Mouse (Mus musculus) hindbrain, embryonic 10.5 days (tissue): ENCODE data around the gene Ythdc1. TPM values are rescaled to one million over a fixed set of nuclear protein-coding genes. Genes with fewer than 3 reads are reported as not detected.
"Not testable (repeated sequence)": the region's sequence is repeated elsewhere in the genome, so short reads cannot be mapped to it uniquely, and the experiment has no call there.

Experiments used
- DNase-seq: peaks from one replicate; pipeline ENCODE4 v3.0.0-alpha.2; 2017; ENCODE audit warnings: low spot score
- H3K27ac ChIP-seq: fragments of 300-500 bp; sonication (generic); 2 replicates; pipeline ENCODE4 v1.5.1; 2016; ENCODE audit warnings: mild to moderate bottlenecking, moderate library complexity
- H3K27me3 ChIP-seq: fragments of 300-500 bp; sonication (generic); 2 replicates; pipeline ENCODE4 v1.6.1; 2016; ENCODE audit warnings: mild to moderate bottlenecking; ENCODE audit not compliant: poor library complexity, insufficient read depth, severe bottlenecking
- H3K36me3 ChIP-seq: fragments of 300-500 bp; sonication (generic); 2 replicates; pipeline ENCODE4 v1.6.1; 2016; ENCODE audit warnings: mild to moderate bottlenecking, moderate library complexity
- H3K4me1 ChIP-seq: fragments of 300-500 bp; sonication (generic); replicated peaks from 2 replicates; pipeline ENCODE4 v1.6.1; 2016; ENCODE audit warnings: mild to moderate bottlenecking
- H3K4me3 ChIP-seq: fragments of 300-500 bp; sonication (generic); 2 replicates; pipeline ENCODE4 v1.5.1; 2016; ENCODE audit warnings: mild to moderate bottlenecking, moderate library complexity
- H3K9me3 ChIP-seq: fragments of 300-500 bp; sonication (generic); 2 replicates; pipeline ENCODE4 v1.6.1; 2016; ENCODE audit warnings: mild to moderate bottlenecking, moderate library complexity
- WGBS: fragments of 180-500 bp; shearing (Covaris S2); methylation state at CpG from one replicate; pipeline ENCODE4 v1.1.7; 2016; 5-methylcytosine and 5-hydroxymethylcytosine counted together
- polyA plus RNA-seq: library from polyadenylated mRNA; unstranded; fragments of >200 nt; fragmentation: Nextera tagmentation; extraction: Ambion mirVana; gene quantifications from 2 replicates; pipeline ENCODE4 v1.2.1, GENCODE M21; 2016

Gene Ythdc1
- polyA plus RNA-seq, 1 experiment from 2014 or later = 26.8 TPM

GRCm38 (mm10) chr5:86838110-86838509, 34.1 kb downstream of the Ythdc1 start:
- no peak for DNase-seq
- Histone ChIP-seq H3K36me3 (peaks cover 50% of the 10 kb centered on the region), H3K9me3 (peaks cover 9% of the 10 kb centered on the region), H3K27me3 (no peaks in the 10 kb centered on the region), H3K4me3 (no peak overlapping the region), H3K27ac (no peak overlapping the region), H3K4me1 (no peaks in the 10 kb centered on the region)
- WGBS = 88% methylated on average over 1 of the region's 1 CpGs

GRCm38 (mm10) chr5:86839472-86839871, 35.5 kb downstream of the Ythdc1 start:
- Histone ChIP-seq H3K27ac (no peak overlapping the region), H3K9me3 (peaks cover 9% of the 10 kb centered on the region), H3K27me3 (no peaks in the 10 kb centered on the region), H3K4me1 (no peaks in the 10 kb centered on the region), H3K4me3 (no peak overlapping the region), H3K36me3 (peaks cover 37% of the 10 kb centered on the region)
- no peak for DNase-seq
- WGBS = 90% methylated on average over 1 of the region's 1 CpGs

GRCm38 (mm10) chr5:86840207-86840606, 36.2 kb downstream of the Ythdc1 start:
- no peaks in the 10 kb centered on the region for H3K27me3 ChIP-seq
- peaks cover 29% of the 10 kb centered on the region for H3K36me3 ChIP-seq
- DNase-seq = no peak
- WGBS = 93% methylated on average over 2 of the region's 2 CpGs
- H3K27ac ChIP-seq = no peak overlapping the region
- H3K9me3 ChIP-seq = peaks cover 9% of the 10 kb centered on the region
- H3K4me3 ChIP-seq = no peak overlapping the region
- H3K4me1 ChIP-seq = no peaks in the 10 kb centered on the region

- not testable (repeated sequence) for DNase-seq, H3K27ac ChIP-seq, H3K9me3 ChIP-seq, H3K4me3 ChIP-seq, H3K27me3 ChIP-seq, H3K4me1 ChIP-seq
- H3K36me3 ChIP-seq = peaks cover 19% of the 10 kb centered on the region
These were observed 37.2 kb downstream of the Ythdc1 start for GRCm38 (mm10) chr5:86841261-86841660.

- no peaks in the 10 kb centered on the region for H3K4me1 ChIP-seq
- no peak overlapping the region for H3K4me3 ChIP-seq
- H3K36me3 ChIP-seq = no peaks in the 10 kb centered on the region
- no peaks in the 10 kb centered on the region for H3K27me3 ChIP-seq
- no peak for DNase-seq
- H3K27ac ChIP-seq = no peak overlapping the region
- H3K9me3 ChIP-seq = no peaks in the 10 kb centered on the region
These were observed 46.1 kb downstream of the Ythdc1 start for GRCm38 (mm10) chr5:86850104-86850503.

GRCm38 (mm10) chr5:86851658-86852057, 47.6 kb downstream of the Ythdc1 start:
- 52% methylated on average over 5 of the region's 5 CpGs for WGBS
- Histone ChIP-seq H3K4me1 (no peaks in the 10 kb centered on the region), H3K36me3 (no peaks in the 10 kb centered on the region), H3K27ac (no peak overlapping the region), H3K9me3 (no peaks in the 10 kb centered on the region), H3K27me3 (no peaks in the 10 kb centered on the region), H3K4me3 (no peak overlapping the region)
- no peak for DNase-seq

GRCm38 (mm10) chr5:86856505-86856904, 52.5 kb downstream of the Ythdc1 start:
- H3K9me3 ChIP-seq, DNase-seq, H3K4me1 ChIP-seq, H3K36me3 ChIP-seq, H3K27ac ChIP-seq, H3K4me3 ChIP-seq, H3K27me3 ChIP-seq: not testable (repeated sequence)
- WGBS = 82% methylated on average over 13 of the region's 13 CpGs

- Histone ChIP-seq H3K27ac (no peak overlapping the region), H3K4me3 (no peak overlapping the region), H3K4me1 (no peaks in the 10 kb centered on the region), H3K9me3 (no peaks in the 10 kb centered on the region), H3K36me3 (no peaks in the 10 kb centered on the region), H3K27me3 (no peaks in the 10 kb centered on the region)
- DNase-seq = no peak
- WGBS = 7% methylated on average over 1 of the region's 1 CpGs
These were observed 53.7 kb downstream of the Ythdc1 start for GRCm38 (mm10) chr5:86857682-86858081.

GRCm38 (mm10) chr5:86858336-86858735, 54.3 kb downstream of the Ythdc1 start:
- Histone ChIP-seq H3K4me1 (no peaks in the 10 kb centered on the region), H3K27ac (no peak overlapping the region), H3K4me3 (no peak overlapping the region), H3K9me3 (no peaks in the 10 kb centered on the region), H3K36me3 (no peaks in the 10 kb centered on the region), H3K27me3 (no peaks in the 10 kb centered on the region)
- 47% methylated on average over 3 of the region's 3 CpGs for WGBS
- DNase-seq = no peak

- DNase-seq = no peak
- WGBS = 46% methylated on average over 1 of the region's 1 CpGs
- Histone ChIP-seq H3K4me1 (no peaks in the 10 kb centered on the region), H3K27me3 (no peaks in the 10 kb centered on the region), H3K36me3 (no peaks in the 10 kb centered on the region), H3K27ac (no peak overlapping the region), H3K9me3 (no peaks in the 10 kb centered on the region), H3K4me3 (no peak overlapping the region)
These were observed 67.9 kb downstream of the Ythdc1 start for GRCm38 (mm10) chr5:86871877-86872276.

Other genes with a start within 250 kb of the Ythdc1 start
- not detected in 2 replicates for gene Tmprss11f, start 171.8 kb upstream of the Ythdc1 start, polyA plus RNA-seq
- not detected in 2 replicates for gene Tmprss11b, start 127.9 kb upstream of the Ythdc1 start, polyA plus RNA-seq
- not detected in 2 replicates for gene Tmprss11e, start 58.4 kb upstream of the Ythdc1 start, polyA plus RNA-seq
- not detected in 2 replicates for gene Ugt2b34, start 102.7 kb downstream of the Ythdc1 start, polyA plus RNA-seq
- not detected in 2 replicates for gene Ugt2b1, start 122.3 kb downstream of the Ythdc1 start, polyA plus RNA-seq
- gene Ugt2b35, start 196.6 kb downstream of the Ythdc1 start, polyA plus RNA-seq = not detected in 2 replicates